In the genomic region with DNA sequence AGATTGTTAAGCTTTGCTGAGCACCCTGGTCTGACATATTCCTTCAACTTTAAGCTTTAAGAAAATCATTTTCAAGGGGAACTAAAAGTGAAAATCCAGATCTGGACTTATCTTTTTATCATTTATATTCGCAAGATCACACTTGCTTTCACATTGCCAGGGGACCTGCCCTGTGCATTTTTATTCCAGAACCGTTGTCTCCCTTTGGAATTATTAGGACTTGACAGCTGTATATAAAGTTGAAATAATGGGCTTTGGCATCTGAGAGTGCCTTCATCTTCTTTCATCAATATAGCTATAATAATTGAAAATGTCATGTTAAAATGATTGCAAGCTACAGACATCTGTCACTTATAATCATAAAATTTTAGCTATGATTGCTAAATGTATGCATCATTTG, we compare ENCODE assay signal across 28 mouse cellular contexts.
DNase-seq lines count a peak whose midpoint lies in the region; ATAC-seq and TF ChIP-seq lines count a peak whose summit lies in the region.
"Had no signal": no experiment of that assay in that cellular context is flagged by ENCODE, and none has a peak within 500 bp of the region (broad histone marks: within the 10 kb centered on the region; RNA-seq: fewer than 3 reads in every experiment).

No protein-coding gene starts in this region.

- no peak overlapping the region for H3K4me2 ChIP-seq in hindbrain, embryonic 11.5 days (replicated peaks; ENCODE audit: low read depth, low read length)
- H3K4me2 ChIP-seq in midbrain, embryonic 14.5 days (ENCODE audit: low read length), result no peak overlapping the region
- H3K4me2 ChIP-seq in midbrain, embryonic 15.5 days, result no peak overlapping the region
- H3K4me2 ChIP-seq: embryonic facial prominence, embryonic 13.5 days; embryonic facial prominence, embryonic 15.5 days; forebrain, embryonic 12.5 days had no signal

- no peaks in the 10 kb centered on the region for H3K27me3 ChIP-seq in hindbrain, embryonic 11.5 days (ENCODE audit: control insufficient read depth, insufficient read depth, low read length)
- no peaks in the 10 kb centered on the region for H3K27me3 ChIP-seq in hindbrain, embryonic 10.5 days (ENCODE audit: insufficient read depth, poor library complexity, severe bottlenecking)
- no peaks in the 10 kb centered on the region for H3K27me3 ChIP-seq in midbrain, embryonic 14.5 days (ENCODE audit: control insufficient read depth, insufficient read depth, low read length)
- no peaks in the 10 kb centered on the region for H3K27me3 ChIP-seq in midbrain, embryonic 15.5 days (replicated peaks)
- H3K27me3 ChIP-seq: CH12.LX; embryonic facial prominence, embryonic 13.5 days; embryonic facial prominence, embryonic 15.5 days; forebrain, embryonic 12.5 days; Patski had no signal

- peak; percentile 43; the same call in 1 of the 2 replicates for ATAC-seq in hindbrain, embryonic 11.5 days (ENCODE audit: low FRiP score)
- ATAC-seq in midbrain, embryonic 14.5 days (ENCODE audit: low FRiP score, low TSS enrichment), result peak; percentile 43; the same call in 1 of the 2 replicates
- no peak; the same call in 1 of the 2 replicates for ATAC-seq in midbrain, embryonic 15.5 days (replicated peaks)
- ATAC-seq: activated CD4-positive, CD25-positive, alpha-beta regulatory T cell, adult 4 months; CD4-positive, CD25-positive, alpha-beta regulatory T cell, adult 4 months; forebrain, embryonic 14.5 days; forebrain, embryonic 16.5 days; Patski had no signal

- no peak overlapping the region for H3K27ac ChIP-seq in hindbrain, embryonic 11.5 days (ENCODE audit: low read depth, low read length)
- H3K27ac ChIP-seq in hindbrain, embryonic 10.5 days, result no peak overlapping the region
- no peak overlapping the region for H3K27ac ChIP-seq in midbrain, embryonic 14.5 days (replicated peaks; ENCODE audit: low read depth, low read length)
- H3K27ac ChIP-seq in midbrain, embryonic 15.5 days, result no peak overlapping the region
- H3K27ac ChIP-seq: embryonic facial prominence, embryonic 13.5 days; embryonic facial prominence, embryonic 15.5 days; forebrain, embryonic 10.5 days; forebrain, embryonic 12.5 days had no signal

- no peak for DNase-seq in hindbrain, embryonic 11.5 days (ENCODE audit: low spot score)
- no peak for DNase-seq in hindbrain, embryonic 10.5 days (ENCODE audit: low spot score)
- peak; percentile 42 for DNase-seq in midbrain, embryonic 14.5 days
- peak; percentile 44 for DNase-seq in brain, embryonic 14.5 days (ENCODE audit: low read depth)
- DNase-seq: adrenal gland, adult 8-10 months; adrenal gland, postnatal 14 days; adrenal gland, postnatal 36 days; B cell, adult 2 months; cerebellum, adult 11 months; cerebellum, adult 18-20 months; cerebellum, adult 8-10 months; cerebellum, adult 9-11 months; cerebellum, postnatal 14 days; cerebellum, postnatal 36 days; embryo, embryonic 11 days had no signal

- 72% methylated on average over 2 of the region's 2 CpGs for WGBS in hindbrain, embryonic 11.5 days
- WGBS in hindbrain, embryonic 10.5 days, result 79% methylated on average over 2 of the region's 2 CpGs
- 52% methylated on average over 2 of the region's 2 CpGs for WGBS in midbrain, embryonic 14.5 days
- WGBS in midbrain, embryonic 15.5 days, result 41% methylated on average over 2 of the region's 2 CpGs

- no peak overlapping the region for H3K4me3 ChIP-seq in hindbrain, embryonic 11.5 days (ENCODE audit: low read depth, low read length)
- H3K4me3 ChIP-seq in hindbrain, embryonic 10.5 days, result no peak overlapping the region
- no peak overlapping the region for H3K4me3 ChIP-seq in midbrain, embryonic 14.5 days (replicated peaks; ENCODE audit: low read depth, low read length)
- H3K4me3 ChIP-seq in midbrain, embryonic 15.5 days, result no peak overlapping the region
- H3K4me3 ChIP-seq: embryonic facial prominence, embryonic 13.5 days; embryonic facial prominence, embryonic 15.5 days; erythroblast, embryonic 14.5 days; forebrain, embryonic 10.5 days; forebrain, embryonic 12.5 days had no signal

- TF ChIP-seq POLR2A in brain, embryonic 14.5 days (IDR thresholded peaks at IDR 0.05; ENCODE audit: borderline replicate concordance, extremely low read depth, insufficient read depth, insufficient read length, poor library complexity, severe bottlenecking), result no peak

- no peaks in the 10 kb centered on the region for H3K4me1 ChIP-seq in hindbrain, embryonic 11.5 days (replicated peaks; ENCODE audit: control insufficient read depth, insufficient read depth, low read length)
- H3K4me1 ChIP-seq in hindbrain, embryonic 10.5 days (replicated peaks), result no peaks in the 10 kb centered on the region
- H3K4me1 ChIP-seq in midbrain, embryonic 14.5 days (ENCODE audit: control insufficient read depth, insufficient read depth, low read length), result no peaks in the 10 kb centered on the region
- no peaks in the 10 kb centered on the region for H3K4me1 ChIP-seq in midbrain, embryonic 15.5 days
- H3K4me1 ChIP-seq: embryonic facial prominence, embryonic 13.5 days; embryonic facial prominence, embryonic 15.5 days; forebrain, embryonic 10.5 days; forebrain, embryonic 12.5 days had no signal

- no peak overlapping the region for H3K9ac ChIP-seq in hindbrain, embryonic 11.5 days (ENCODE audit: low read depth, low read length)
- no peak overlapping the region for H3K9ac ChIP-seq in midbrain, embryonic 14.5 days (replicated peaks; ENCODE audit: low read length)
- H3K9ac ChIP-seq in midbrain, embryonic 15.5 days, result no peak overlapping the region
- H3K9ac ChIP-seq: embryonic facial prominence, embryonic 13.5 days; embryonic facial prominence, embryonic 15.5 days; forebrain, embryonic 12.5 days had no signal

- no peaks in the 10 kb centered on the region for H3K9me3 ChIP-seq in hindbrain, embryonic 11.5 days (ENCODE audit: control insufficient read depth, low read length)
- no peaks in the 10 kb centered on the region for H3K9me3 ChIP-seq in hindbrain, embryonic 10.5 days
- no peaks in the 10 kb centered on the region for H3K9me3 ChIP-seq in midbrain, embryonic 14.5 days (ENCODE audit: control insufficient read depth, low read length)
- no peaks in the 10 kb centered on the region for H3K9me3 ChIP-seq in midbrain, embryonic 15.5 days
- H3K9me3 ChIP-seq: embryonic facial prominence, embryonic 13.5 days; embryonic facial prominence, embryonic 15.5 days; forebrain, embryonic 10.5 days; forebrain, embryonic 12.5 days; G1E had no signal

- no peaks in the 10 kb centered on the region for H3K36me3 ChIP-seq in hindbrain, embryonic 11.5 days (ENCODE audit: control insufficient read depth, insufficient read depth, low read length)
- no peaks in the 10 kb centered on the region for H3K36me3 ChIP-seq in hindbrain, embryonic 10.5 days
- no peaks in the 10 kb centered on the region for H3K36me3 ChIP-seq in midbrain, embryonic 14.5 days (ENCODE audit: control insufficient read depth, insufficient read depth, low read length)
- H3K36me3 ChIP-seq in midbrain, embryonic 15.5 days (replicated peaks), result no peaks in the 10 kb centered on the region
- H3K36me3 ChIP-seq: embryonic facial prominence, embryonic 13.5 days; embryonic facial prominence, embryonic 15.5 days; forebrain, embryonic 10.5 days; forebrain, embryonic 12.5 days; G1E had no signal

- TF ChIP-seq CTCF in brain, embryonic 14.5 days (IDR thresholded peaks at IDR 0.05; ENCODE audit: borderline replicate concordance, extremely low read depth, insufficient read depth, insufficient read length), result no peak

Comparison
In these comparisons a context has a peak if more than half of its experiments do, and no peak if none do; other contexts are left out.
1. DNase-seq: peak in midbrain, embryonic 14.5 days (single experiment) and brain, embryonic 14.5 days (single experiment); none in hindbrain, embryonic 11.5 days (single experiment) and hindbrain, embryonic 10.5 days (single experiment).